Mouse (Mus musculus) cerebellum, adult (tissue): ENCODE results near the gene Ezr.

Experiments used
- ATAC-seq: cut with Nextera tagmentation; 2 replicates; pipeline ENCODE4 v1.9.2; 2017; ENCODE audit warnings: mild to moderate bottlenecking, moderate library complexity, mixed read lengths; ENCODE audit not compliant: insufficient number of reproducible peaks, low FRiP score, low TSS enrichment

Gene Ezr

GRCm38 (mm10) chr17:6745975-6746374, 36.6 kb downstream of the Ezr start:
- ATAC-seq: no peak

- ATAC-seq: no peak
Observed at GRCm38 (mm10) chr17:6745503-6745902, 37.1 kb downstream of the Ezr start.

- ATAC-seq: no peak
Observed at GRCm38 (mm10) chr17:6744871-6745270, 37.7 kb downstream of the Ezr start.

GRCm38 (mm10) chr17:6744366-6744765, 38.2 kb downstream of the Ezr start:
- no peak for ATAC-seq

- no peak for ATAC-seq
Observed at GRCm38 (mm10) chr17:6743787-6744239, 38.8 kb downstream of the Ezr start.

GRCm38 (mm10) chr17:6743039-6743575, 39.5 kb downstream of the Ezr start:
- ATAC-seq: no peak

GRCm38 (mm10) chr17:6742083-6743038, 40.2 kb downstream of the Ezr start:
- no peak for ATAC-seq

- ATAC-seq: no peak
Observed at GRCm38 (mm10) chr17:6741271-6741670, 41.3 kb downstream of the Ezr start.

- ATAC-seq: no peak
Observed at GRCm38 (mm10) chr17:6740331-6741170, 42.0 kb downstream of the Ezr start.

- ATAC-seq: no peak
Observed at GRCm38 (mm10) chr17:6739756-6740155, 42.8 kb downstream of the Ezr start.

- ATAC-seq: no peak
Observed at GRCm38 (mm10) chr17:6739266-6739665, 43.3 kb downstream of the Ezr start.

- ATAC-seq: no peak
Observed at GRCm38 (mm10) chr17:6738836-6739235, 43.7 kb downstream of the Ezr start.

- no peak for ATAC-seq
Observed at GRCm38 (mm10) chr17:6737273-6737997, 45.1 kb downstream of the Ezr start.

- ATAC-seq: no peak
Observed at GRCm38 (mm10) chr17:6736306-6737272, 46.0 kb downstream of the Ezr start.

- no peak for ATAC-seq
Observed at GRCm38 (mm10) chr17:6734746-6735441, 47.7 kb downstream of the Ezr start.

- no peak for ATAC-seq
Observed at GRCm38 (mm10) chr17:6733322-6733875, 49.2 kb downstream of the Ezr start.

GRCm38 (mm10) chr17:6732665-6733064, 49.9 kb downstream of the Ezr start:
- ATAC-seq: no peak

- no peak for ATAC-seq
Observed at GRCm38 (mm10) chr17:6731634-6732033, 51.0 kb downstream of the Ezr start.
